Mouse (Mus musculus): ENCODE data around the gene Syt14.

DNA sequence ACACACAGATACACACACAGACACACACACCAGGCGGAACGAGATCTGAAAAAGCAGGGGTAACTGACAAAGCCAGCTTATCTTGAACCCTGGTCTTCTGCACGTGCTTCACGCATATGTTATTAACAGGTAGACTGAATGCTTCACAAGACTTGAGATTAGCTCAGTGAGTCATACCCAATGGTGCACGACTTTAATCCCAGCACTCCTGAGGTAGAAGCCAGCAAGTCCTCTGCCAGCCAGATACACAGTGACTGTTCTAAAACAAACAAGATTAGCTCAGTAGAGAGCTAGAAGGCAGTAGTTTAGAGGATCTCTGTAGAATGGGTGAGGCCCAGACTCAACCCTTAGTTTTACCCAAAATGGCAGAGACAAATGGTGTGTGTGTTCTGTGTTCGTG, 175.3 kb downstream of the Syt14 start:
- no peak for TF ChIP-seq POLR2A (IDR thresholded peaks at IDR 0.05; ENCODE audit: low read depth, low read length)
- no peak for TF ChIP-seq CTCF (conservative IDR thresholded peaks at IDR 0.05; ENCODE audit: insufficient read depth, insufficient read length, low read depth, low read length)
